Mouse (Mus musculus) layer of hippocampus, adult 11-12 months (tissue): Measurements from ENCODE around the gene Ptpra.
"Not testable (repeated sequence)": the region's sequence is repeated elsewhere in the genome, so short reads cannot be mapped to it uniquely, and the experiment has no call there.

Experiments used
- DNase-seq: peaks from one replicate; pipeline ENCODE4 v3.0.0; 2022; ENCODE audit warnings: low spot score

The Ptpra gene

GRCm38 (mm10) chr2:130557462-130557861 lies 107.4 kb downstream of the Ptpra start:
- no peak for DNase-seq

- no peak for DNase-seq
These were observed 107.9 kb downstream of the Ptpra start for GRCm38 (mm10) chr2:130558015-130558414.

- peak; percentile 92 for DNase-seq
These were observed 113.4 kb downstream of the Ptpra start, which contains the start of gene Mrps26 for GRCm38 (mm10) chr2:130563212-130564055. Mrps26 (plus strand) TSS chr2:130563742.

GRCm38 (mm10) chr2:130564063-130564462 lies 114.0 kb downstream of the Ptpra start:
- DNase-seq: no peak

GRCm38 (mm10) chr2:130564983-130565382 lies 114.9 kb downstream of the Ptpra start:
- DNase-seq: peak; percentile 25

- DNase-seq: no peak
These were observed 118.8 kb downstream of the Ptpra start for GRCm38 (mm10) chr2:130568921-130569320.

- DNase-seq: no peak
These were observed 119.8 kb downstream of the Ptpra start for GRCm38 (mm10) chr2:130569926-130570325.

- DNase-seq: no peak
These were observed 124.9 kb downstream of the Ptpra start for GRCm38 (mm10) chr2:130574960-130575359.

- no peak for DNase-seq
These were observed 125.8 kb downstream of the Ptpra start, which contains the start of gene Oxt for GRCm38 (mm10) chr2:130575873-130576272. Oxt (plus strand) TSS chr2:130576173.

GRCm38 (mm10) chr2:130576564-130576963 lies 126.5 kb downstream of the Ptpra start:
- DNase-seq: not testable (repeated sequence)

GRCm38 (mm10) chr2:130577021-130577420 lies 126.9 kb downstream of the Ptpra start:
- DNase-seq: no peak

- no peak for DNase-seq
These were observed 127.6 kb downstream of the Ptpra start for GRCm38 (mm10) chr2:130577632-130578031.

- DNase-seq: peak; percentile 74
These were observed 128.1 kb downstream of the Ptpra start for GRCm38 (mm10) chr2:130578148-130578547.

- DNase-seq: no peak
These were observed 129.7 kb downstream of the Ptpra start for GRCm38 (mm10) chr2:130579791-130580190.

- DNase-seq: no peak
These were observed 131.1 kb downstream of the Ptpra start for GRCm38 (mm10) chr2:130581201-130581600.

GRCm38 (mm10) chr2:130582552-130582951 lies 132.5 kb downstream of the Ptpra start, which contains the start of gene Avp:
Avp (minus strand) TSS chr2:130582554.
- no peak for DNase-seq

GRCm38 (mm10) chr2:130583902-130584560 lies 134.0 kb downstream of the Ptpra start:
- DNase-seq: no peak

- DNase-seq: no peak
These were observed 135.9 kb downstream of the Ptpra start for GRCm38 (mm10) chr2:130586016-130586415.

- DNase-seq: no peak
These were observed 138.3 kb downstream of the Ptpra start for GRCm38 (mm10) chr2:130588373-130588772.

- no peak for DNase-seq
These were observed 139.1 kb downstream of the Ptpra start for GRCm38 (mm10) chr2:130589157-130589556.

- DNase-seq: no peak
These were observed 139.7 kb downstream of the Ptpra start for GRCm38 (mm10) chr2:130589761-130590160.

- DNase-seq: no peak
These were observed 140.9 kb downstream of the Ptpra start for GRCm38 (mm10) chr2:130591016-130591415.

GRCm38 (mm10) chr2:130595596-130595995 lies 145.5 kb downstream of the Ptpra start:
- no peak for DNase-seq
